Mouse (Mus musculus) liver, postnatal 0 days (tissue): Measurements from ENCODE around the gene Fbxo44. TPM values are rescaled to one million over a fixed set of nuclear protein-coding genes. Genes with fewer than 3 reads are reported as not detected.
A peak's percentile ranks its signal among the peaks of the same experiment; 100 is the strongest.

Experiments used
- ATAC-seq: fragments of 200-750 bp; cut with Nextera tagmentation; 2 replicates; pipeline ENCODE4 v1.8.0; 2017; ENCODE audit warnings: mild to moderate bottlenecking, moderate library complexity
- DNase-seq: peaks from one replicate; pipeline ENCODE4 v3.0.0-alpha.2; 2016
- H3K27ac ChIP-seq: fragments of 300-500 bp; sonication (generic); 2 replicates; pipeline ENCODE4 v1.5.1; 2014; ENCODE audit warnings: antibody characterized with exemption, moderate library complexity, mild to moderate bottlenecking, low read depth
- H3K27me3 ChIP-seq: fragments of 300-500 bp; sonication (generic); 2 replicates; pipeline ENCODE4 v1.6.1; 2014; ENCODE audit warnings: low read length, control low read depth, mixed read lengths; ENCODE audit not compliant: insufficient read depth
- H3K36me3 ChIP-seq: fragments of 300-500 bp; sonication (generic); replicated peaks from 2 replicates; pipeline ENCODE4 v1.6.1; 2014; ENCODE audit warnings: mild to moderate bottlenecking, control low read depth, low read length, moderate library complexity, mixed read lengths; ENCODE audit not compliant: insufficient read depth
- H3K4me1 ChIP-seq: fragments of 300-500 bp; sonication (generic); 2 replicates; pipeline ENCODE4 v1.6.1; 2014; ENCODE audit warnings: antibody characterized with exemption, mild to moderate bottlenecking, control low read depth; ENCODE audit not compliant: insufficient read depth
- H3K4me2 ChIP-seq: fragments of 300-500 bp; sonication (generic); 2 replicates; pipeline ENCODE4 v1.6.1; 2014; ENCODE audit warnings: low read depth, mild to moderate bottlenecking, low read length, moderate library complexity, mixed read lengths
- H3K4me3 ChIP-seq: fragments of 300-500 bp; sonication (generic); 2 replicates; pipeline ENCODE4 v1.5.1; 2014; ENCODE audit warnings: low read depth, low read length
- H3K9ac ChIP-seq: fragments of 300-500 bp; sonication (generic); replicated peaks from 2 replicates; pipeline ENCODE4 v1.6.1; 2014; ENCODE audit warnings: mild to moderate bottlenecking, moderate library complexity
- H3K9me3 ChIP-seq: fragments of 300-500 bp; sonication (generic); 2 replicates; pipeline ENCODE4 v1.6.1; 2016; ENCODE audit warnings: mild to moderate bottlenecking, control low read depth, low read length, mixed read lengths
- CTCF ChIP-seq: sonication (generic); IDR thresholded peaks from 2 replicates; pipeline ENCODE4 v1.5.1; 2016; ENCODE audit warnings: antibody characterized with exemption, low read depth
- EP300 ChIP-seq: IDR thresholded peaks from 2 replicates; pipeline ENCODE4 v1.6.1; 2016; ENCODE audit warnings: antibody characterized with exemption, low read depth, mild to moderate bottlenecking
- WGBS: fragments of 180-500 bp; shearing (Covaris S2); extraction: QIAGEN DNeasy Blood & Tissue Kit; methylation state at CpG from one replicate; pipeline ENCODE4 v1.1.7; 2014; ENCODE audit not compliant: insufficient replicate concordance; 5-methylcytosine and 5-hydroxymethylcytosine counted together
- polyA plus RNA-seq: library from polyadenylated mRNA; unstranded; fragments of >200 nt; fragmentation: Nextera tagmentation; extraction: Ambion mirVana; gene quantifications from 2 replicates; pipeline ENCODE4 v1.2.1, GENCODE M21; 2015

Gene Fbxo44
- polyA plus RNA-seq, 1 experiment from 2014 or later = 0.81 TPM

- Histone ChIP-seq H3K9ac (no peak overlapping the region), H3K27ac (no peak overlapping the region), H3K4me2 (no peak overlapping the region), H3K27me3 (peaks cover 22% of the 10 kb centered on the region), H3K36me3 (no peaks in the 10 kb centered on the region), H3K4me1 (peaks cover 11% of the 10 kb centered on the region), H3K9me3 (no peaks in the 10 kb centered on the region), H3K4me3 (no peak overlapping the region)
- ATAC-seq = no peak
- no peak for TF ChIP-seq CTCF
- no peak for TF ChIP-seq EP300
- WGBS = 58% methylated on average over 8 of the region's 8 CpGs
- DNase-seq = no peak
These were observed 22.8 kb downstream of the Fbxo44 start for GRCm38 (mm10) chr4:148137503-148137902.

GRCm38 (mm10) chr4:148134988-148135387 is 25.3 kb downstream of the Fbxo44 start:
- no peaks in the 10 kb centered on the region for H3K9me3 ChIP-seq

GRCm38 (mm10) chr4:148131497-148132081 is 28.7 kb downstream of the Fbxo44 start:
- no peak overlapping the region for H3K9ac ChIP-seq
- H3K36me3 ChIP-seq = no peaks in the 10 kb centered on the region
- no peak for TF ChIP-seq CTCF
- no peak for TF ChIP-seq EP300
- no peak overlapping the region for H3K4me3 ChIP-seq
- no peak overlapping the region for H3K4me2 ChIP-seq
- H3K27ac ChIP-seq = no peak overlapping the region
- H3K27me3 ChIP-seq = peaks cover 42% of the 10 kb centered on the region
- ATAC-seq = no peak
- H3K9me3 ChIP-seq = no peaks in the 10 kb centered on the region
- 5% methylated on average over 21 of the region's 21 CpGs for WGBS
- no peaks in the 10 kb centered on the region; the same call in 1 of the 2 replicates for H3K4me1 ChIP-seq
- no peak for DNase-seq

More at GRCm38 (mm10) chr4:148134988-148135387, 25.3 kb downstream of the Fbxo44 start:
- no peak overlapping the region for H3K4me2 ChIP-seq
- no peaks in the 10 kb centered on the region for H3K36me3 ChIP-seq
- no peak overlapping the region for H3K9ac ChIP-seq
- ATAC-seq = no peak
- H3K4me1 ChIP-seq = peaks cover 5% of the 10 kb centered on the region
- TF ChIP-seq EP300 (no peak), CTCF (no peak)
- no peak overlapping the region for H3K27ac ChIP-seq
- H3K4me3 ChIP-seq = no peak overlapping the region
- DNase-seq = no peak
- WGBS = 36% methylated on average over 8 of the region's 8 CpGs
- peaks cover 47% of the 10 kb centered on the region for H3K27me3 ChIP-seq

- TF ChIP-seq CTCF (no peak), EP300 (no peak)
- Histone ChIP-seq H3K4me1 (no peaks in the 10 kb centered on the region; the same call in 1 of the 2 replicates), H3K4me3 (peak within 1 kb of the TSS; percentile 28), H3K36me3 (no peaks in the 10 kb centered on the region), H3K9ac (no peak within 1 kb of the TSS), H3K27ac (no peak within 1 kb of the TSS), H3K9me3 (no peaks in the 10 kb centered on the region), H3K4me2 (peak within 1 kb of the TSS; percentile 54), H3K27me3 (peaks cover 42% of the 10 kb centered on the region)
- DNase-seq (no peak), ATAC-seq (peak; percentile 17; the same call in 1 of the 2 replicates)
- WGBS = 4% methylated on average over 25 of the region's 87 CpGs
These were observed 29.5 kb downstream of the Fbxo44 start, which contains the start of gene Draxin for GRCm38 (mm10) chr4:148130561-148131413. Draxin (minus strand) TSS chr4:148130698.

GRCm38 (mm10) chr4:148130133-148130532 is 30.1 kb downstream of the Fbxo44 start, which contains the start of gene Mad2l2:
Mad2l2 (plus strand) TSS chr4:148130384.
- no peak within 1 kb of the TSS for H3K27ac ChIP-seq
- H3K4me2 ChIP-seq = peak within 1 kb of the TSS; percentile 54
- no peaks in the 10 kb centered on the region for H3K36me3 ChIP-seq
- no peak for ATAC-seq
- no peaks in the 10 kb centered on the region for H3K9me3 ChIP-seq
- 2% methylated on average over 17 of the region's 18 CpGs for WGBS
- peak within 1 kb of the TSS; percentile 28 for H3K4me3 ChIP-seq
- H3K27me3 ChIP-seq = peaks cover 42% of the 10 kb centered on the region
- TF ChIP-seq CTCF = no peak
- no peak for TF ChIP-seq EP300
- no peak within 1 kb of the TSS for H3K9ac ChIP-seq
- H3K4me1 ChIP-seq = no peaks in the 10 kb centered on the region; the same call in 1 of the 2 replicates
- DNase-seq = no peak

- DNase-seq (no peak), ATAC-seq (no peak)
- peaks cover 42% of the 10 kb centered on the region for H3K27me3 ChIP-seq
- H3K9ac ChIP-seq = no peak overlapping the region
- H3K27ac ChIP-seq = no peak overlapping the region
- WGBS = 24% methylated on average over 2 of the region's 2 CpGs
- no peaks in the 10 kb centered on the region for H3K9me3 ChIP-seq
- H3K36me3 ChIP-seq = no peaks in the 10 kb centered on the region
- no peaks in the 10 kb centered on the region; the same call in 1 of the 2 replicates for H3K4me1 ChIP-seq
- TF ChIP-seq EP300 (no peak), CTCF (no peak)
- no peak overlapping the region for H3K4me3 ChIP-seq
- no peak overlapping the region for H3K4me2 ChIP-seq
These were observed 31.6 kb downstream of the Fbxo44 start for GRCm38 (mm10) chr4:148128672-148129071.
